Mouse (Mus musculus): ENCODE measurements at regions not wholly inside any gene's neighbourhood (a gene's known extent, or its start where the extent isn't known, plus 50 kb on each side); places are given as distances from the start of the nearest gene placed in this dataset.
A peak's percentile ranks its signal among the peaks of the same experiment; 100 is the strongest.

DNA sequence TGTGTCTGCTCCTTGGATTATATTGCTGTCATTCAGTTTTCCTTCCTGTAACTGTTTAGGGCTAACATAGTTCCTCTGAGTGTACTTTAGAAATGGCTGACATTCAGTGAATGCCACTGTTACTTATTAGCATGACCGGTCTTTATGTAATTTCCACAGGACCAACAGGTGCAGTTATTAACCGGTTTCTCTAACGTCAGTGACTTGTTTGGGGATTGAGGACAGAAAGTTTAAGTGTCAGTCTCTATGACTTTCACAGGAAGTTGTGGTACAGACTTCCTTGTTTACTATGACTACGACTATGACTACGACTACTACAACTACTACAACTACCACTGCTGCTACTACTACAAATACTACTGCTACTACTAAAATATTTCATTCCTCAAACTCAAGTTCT, 170.4 kb upstream of the Ptger4 start:
- no peak for DNase-seq (ENCODE audit: low read depth, low spot score)

DNA sequence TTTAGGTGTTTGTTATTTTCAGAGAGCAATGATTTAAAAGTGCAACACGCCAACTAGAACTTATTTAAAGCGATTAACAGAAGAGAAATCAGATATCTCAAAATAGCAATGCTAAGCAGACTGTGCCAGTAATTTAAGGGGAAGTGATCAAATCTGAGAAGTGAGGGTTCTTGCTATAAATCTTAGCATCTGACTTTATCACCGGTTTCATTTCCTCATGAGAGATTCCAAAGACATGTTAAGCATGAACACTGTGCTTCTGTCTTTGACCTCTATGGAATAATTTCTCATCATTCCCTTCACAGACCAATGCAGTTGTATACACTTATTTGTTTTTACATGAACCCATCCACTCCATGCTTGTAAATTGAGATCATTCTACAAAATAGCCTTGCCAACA, 172.0 kb upstream of the Ptger4 start:
- no peak for DNase-seq (ENCODE audit: low read depth, low spot score)

DNA sequence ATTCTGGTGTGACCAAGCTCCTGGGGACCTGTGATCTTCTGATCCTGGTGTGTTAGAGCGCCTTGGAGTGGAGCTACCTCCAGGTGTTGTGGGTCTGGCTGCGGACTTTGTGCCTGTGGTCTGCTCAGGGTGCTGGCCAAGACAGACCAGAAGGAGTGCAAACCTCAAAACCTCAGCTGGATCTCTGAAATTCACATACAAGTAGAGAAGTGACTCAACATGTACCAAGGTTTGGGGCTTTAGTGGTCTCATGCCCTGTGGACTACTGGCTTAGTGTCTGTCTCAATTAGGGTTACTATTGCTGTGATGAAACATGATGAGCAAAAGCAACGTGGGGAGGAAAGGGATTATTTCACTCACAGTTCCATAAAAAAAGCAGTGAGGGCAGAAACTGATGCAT, 182.7 kb upstream of the Ptger4 start:
- DNase-seq (ENCODE audit: low read depth, low spot score), result no peak

DNA sequence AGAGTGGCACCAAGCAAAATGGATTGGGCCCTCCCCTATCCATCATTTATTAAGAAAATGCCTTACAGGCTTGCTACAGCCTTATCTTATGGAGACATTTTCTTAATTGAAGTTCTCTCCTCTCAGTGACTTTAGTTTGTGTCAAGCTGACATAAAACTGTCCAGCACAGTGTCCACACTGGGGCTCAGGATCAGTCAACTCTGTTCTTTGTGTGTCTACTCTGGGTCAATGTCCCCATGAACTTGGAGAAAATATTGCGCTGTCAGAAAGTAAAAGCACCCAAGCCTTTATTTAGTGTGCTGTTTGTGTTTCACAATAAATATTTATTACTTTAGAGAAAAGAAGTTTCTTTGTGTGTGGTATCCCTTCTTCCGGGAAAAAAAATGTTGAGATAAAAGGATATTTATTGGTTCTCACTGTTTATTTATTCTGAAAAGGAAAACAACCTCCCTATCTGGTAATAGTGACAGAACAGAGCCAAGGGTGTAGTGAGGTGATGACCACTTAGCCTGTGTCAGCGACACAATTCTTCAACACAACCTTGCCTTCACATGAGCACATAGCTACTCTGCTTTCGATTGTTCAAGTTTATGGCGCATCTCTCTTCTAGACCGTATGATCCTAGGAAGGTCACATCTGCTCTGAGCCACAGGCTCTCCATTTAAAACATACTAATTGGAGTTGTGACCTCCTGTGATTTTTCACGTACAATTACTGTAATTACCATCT, 183.5 kb upstream of the Ptger4 start:
- DNase-seq (ENCODE audit: low read depth, low spot score), result no peak

DNA sequence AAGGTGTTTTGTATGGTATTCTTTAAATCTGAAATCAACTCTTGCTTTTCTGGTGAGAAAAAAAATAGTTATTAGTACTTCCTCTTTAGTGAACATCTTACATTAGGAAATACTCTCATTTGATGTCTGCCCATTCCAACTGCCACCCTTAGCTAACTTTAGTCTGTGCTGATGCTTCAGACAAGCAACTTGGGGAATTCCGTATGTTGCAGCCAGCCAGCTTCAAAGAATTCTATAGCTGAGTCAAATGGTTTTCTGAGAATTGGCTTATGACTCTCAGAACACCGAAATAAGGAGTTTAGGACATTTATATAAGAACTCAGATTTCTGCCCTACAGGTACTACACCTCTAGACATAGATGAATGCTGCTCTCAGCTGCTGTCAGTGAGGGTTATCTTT, 188.0 kb upstream of the Ptger4 start:
- no peak for DNase-seq (ENCODE audit: low read depth, low spot score)

DNA sequence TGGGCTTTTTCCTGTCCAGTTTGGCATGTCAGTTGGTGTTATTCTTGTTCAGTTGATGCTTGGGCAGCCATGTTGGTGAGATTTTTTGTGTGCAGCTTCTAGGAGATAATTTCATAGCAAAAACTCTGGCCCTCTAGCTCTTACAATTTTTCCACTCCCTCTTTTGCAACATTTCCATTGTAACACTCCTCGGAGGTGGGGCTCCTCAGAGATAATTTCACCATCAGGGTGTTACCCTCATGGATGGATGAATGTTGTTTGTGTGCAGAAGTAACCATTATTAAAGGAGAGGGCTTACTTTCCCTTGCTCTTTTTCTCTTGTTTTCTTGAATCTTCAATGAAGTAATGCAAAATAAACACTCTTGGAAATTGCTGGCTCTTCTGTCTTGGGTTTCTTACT, 193.0 kb upstream of the Ptger4 start:
- no peak for DNase-seq (ENCODE audit: low read depth, low spot score)

DNA sequence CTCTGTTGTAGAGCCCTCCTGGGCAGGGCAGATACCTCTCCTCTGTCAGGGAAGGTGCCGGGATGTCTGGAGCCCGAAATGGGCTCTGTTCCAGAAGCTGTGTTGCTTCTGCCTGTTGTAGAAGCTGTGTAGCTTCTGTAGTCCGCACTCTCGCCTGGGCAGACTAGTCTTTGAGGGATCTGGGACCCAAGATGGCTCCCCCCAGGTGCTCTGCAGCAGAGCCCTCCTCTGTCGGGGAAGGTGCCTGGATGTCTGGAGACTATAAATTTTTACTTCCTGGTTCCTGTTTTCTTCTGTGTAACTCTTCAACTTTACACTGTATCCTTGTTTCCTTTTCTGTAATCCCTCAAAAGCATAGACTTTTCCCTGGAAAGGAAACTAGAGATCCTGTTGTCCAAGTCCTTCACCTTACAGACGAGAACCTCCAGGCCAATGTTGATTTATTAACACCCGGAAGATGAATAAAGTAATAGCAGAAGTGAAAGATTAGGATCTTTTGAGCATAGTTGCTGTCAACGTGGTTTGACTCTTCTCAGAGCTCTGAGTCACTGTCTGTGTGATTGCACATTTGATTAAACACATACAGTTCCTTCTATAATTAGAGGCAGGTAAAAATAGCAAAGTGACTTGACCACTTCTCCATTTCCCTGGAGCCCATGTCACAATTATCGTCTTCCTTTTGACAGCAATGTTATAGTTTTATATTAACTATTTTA, 202.2 kb upstream of the Ptger4 start:
- no peak for DNase-seq (ENCODE audit: low read depth, low spot score)

DNA sequence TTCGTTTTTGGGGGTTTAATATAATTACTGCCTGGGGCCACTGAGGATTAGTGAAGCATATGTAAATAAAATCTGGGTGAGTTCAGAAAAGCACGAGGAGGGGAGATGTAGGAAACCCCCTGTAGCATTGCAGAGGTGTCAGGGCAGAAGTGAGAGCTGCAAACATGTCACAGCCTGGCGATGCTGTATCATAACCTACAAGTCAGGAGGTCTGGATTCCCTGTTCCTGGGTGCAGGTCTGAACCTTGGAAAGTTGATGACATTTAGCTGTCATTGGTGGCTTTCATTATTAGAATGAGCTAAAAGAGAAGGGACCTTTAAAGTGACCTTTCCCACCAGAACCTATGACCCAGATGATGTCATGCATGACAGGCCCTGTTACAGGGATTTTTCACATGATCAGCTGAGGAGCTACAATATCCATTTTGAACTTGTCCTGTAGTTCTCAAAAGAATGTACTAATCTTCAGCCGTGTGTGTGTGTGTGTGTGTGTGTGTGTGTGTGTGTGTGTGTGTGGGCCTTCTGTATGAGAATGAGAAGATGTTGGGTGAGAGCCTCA, 202.8 kb upstream of the Ptger4 start:
- DNase-seq (ENCODE audit: low read depth, low spot score), result no peak

DNA sequence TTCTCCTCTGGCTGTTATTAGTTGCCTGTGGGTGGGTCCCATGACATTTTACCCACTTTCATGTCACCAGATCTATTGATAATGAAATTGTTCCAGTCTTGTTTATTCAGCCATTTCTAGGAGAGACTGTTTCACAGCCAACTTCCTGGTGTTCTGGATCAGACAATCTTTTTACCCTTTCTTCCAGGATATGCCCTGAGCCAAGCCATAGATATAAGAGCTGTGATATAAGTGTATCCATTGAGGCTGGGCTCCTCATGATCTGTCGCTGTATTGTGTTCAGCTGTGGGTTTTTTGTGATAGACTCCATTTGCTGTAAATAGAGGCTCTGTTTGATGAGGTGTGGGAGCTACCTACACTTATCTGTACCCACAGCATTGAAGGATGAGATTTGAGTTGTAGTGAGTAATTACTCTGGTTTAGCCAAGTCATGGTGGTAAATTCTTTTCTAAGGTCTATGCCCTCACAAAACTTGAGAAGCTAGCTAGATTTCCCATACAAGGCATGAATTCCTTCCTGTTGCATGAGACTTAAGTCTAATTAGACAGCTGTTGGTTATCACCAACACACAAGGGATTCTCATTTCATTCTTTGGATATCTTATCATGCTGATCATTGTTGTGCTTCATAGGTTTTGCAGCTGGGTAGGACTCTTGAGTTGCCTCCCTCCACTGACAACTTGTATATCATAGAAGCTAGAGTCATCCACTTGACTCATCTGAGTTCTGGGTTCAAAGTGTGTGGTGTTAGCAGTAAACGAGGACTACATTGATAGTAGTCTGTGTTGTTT, 203.9 kb upstream of the Ptger4 start:
- no peak for DNase-seq (ENCODE audit: low read depth, low spot score)

DNA sequence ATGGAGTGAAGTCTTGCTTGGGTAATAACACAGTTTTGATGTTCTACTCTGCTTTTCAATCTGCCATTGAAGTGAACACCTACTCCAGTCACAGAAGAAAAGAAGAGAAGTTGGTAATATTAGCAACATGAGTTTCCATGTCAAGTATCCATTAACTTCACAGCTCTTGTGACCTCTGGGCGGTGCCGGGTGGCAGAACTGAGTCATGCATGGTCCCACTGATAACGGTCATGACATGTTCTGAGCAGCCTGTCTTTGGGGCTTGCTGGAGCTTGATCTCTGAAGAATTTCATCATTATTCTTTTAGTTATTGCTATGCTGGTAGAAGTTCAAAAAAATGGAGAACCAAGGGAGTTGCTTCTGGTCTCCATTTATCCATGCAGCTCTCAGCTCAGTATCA, 215.1 kb upstream of the Ptger4 start:
- no peak for DNase-seq (ENCODE audit: low read depth, low spot score)

DNA sequence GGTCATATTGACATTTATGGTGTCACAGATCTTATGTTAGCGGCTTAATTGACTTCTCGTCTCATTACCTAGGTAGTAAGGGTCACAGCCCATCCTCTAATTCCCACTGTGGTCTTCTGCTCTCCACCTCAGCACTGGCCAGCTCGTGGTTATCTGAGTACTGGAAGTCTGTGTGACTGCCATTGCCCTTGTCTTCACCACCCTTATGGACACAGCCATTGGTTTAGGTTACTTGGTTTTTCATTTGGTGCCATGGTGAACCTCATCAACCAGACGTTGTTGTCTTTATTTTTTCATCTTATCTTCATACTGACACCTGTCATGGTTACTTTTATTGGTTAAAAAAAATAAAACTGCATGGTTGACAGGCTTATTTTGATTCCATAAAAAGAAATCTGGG, 215.6 kb upstream of the Ptger4 start:
- DNase-seq (ENCODE audit: low read depth, low spot score), result no peak

DNA sequence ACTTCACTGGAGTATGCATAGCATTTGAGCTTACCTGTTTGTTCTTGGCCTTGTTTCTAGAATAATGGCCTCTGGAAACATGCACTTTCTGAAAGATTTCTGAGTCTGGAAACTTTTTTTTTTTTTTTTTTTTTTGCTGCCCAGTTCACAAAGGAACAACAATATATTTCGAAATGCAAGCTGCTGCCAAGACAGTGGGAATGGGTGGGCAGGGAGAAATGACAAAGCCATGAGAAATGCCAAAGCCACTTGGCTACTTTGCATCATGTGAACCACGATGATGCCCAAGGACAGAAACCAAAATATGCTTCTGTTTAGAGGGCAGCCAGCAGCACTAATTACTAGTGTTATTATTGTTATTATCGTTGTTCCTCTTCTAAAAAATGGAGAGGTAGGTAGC, 218.7 kb upstream of the Ptger4 start:
- no peak for DNase-seq (ENCODE audit: low read depth, low spot score)

DNA sequence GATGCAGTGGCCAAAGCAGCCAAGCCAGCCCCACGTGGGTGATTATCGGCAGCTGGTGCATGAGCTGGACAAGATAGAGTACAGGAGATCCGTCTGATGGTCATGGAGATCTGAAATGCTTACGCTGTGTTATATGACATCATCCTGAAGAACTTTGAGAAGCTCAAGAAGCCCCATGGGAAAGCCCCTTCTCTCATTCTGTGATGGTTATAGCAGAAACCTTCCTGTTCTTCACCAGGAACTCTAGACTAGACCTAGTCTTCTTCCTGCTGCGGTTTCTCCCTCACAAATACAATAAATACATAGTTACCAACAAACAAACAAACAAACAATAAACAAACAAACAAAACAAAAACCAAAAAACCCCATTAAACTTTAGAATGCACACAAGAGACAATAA, 220.7 kb upstream of the Ptger4 start:
- no peak for DNase-seq (ENCODE audit: low read depth, low spot score)

DNA sequence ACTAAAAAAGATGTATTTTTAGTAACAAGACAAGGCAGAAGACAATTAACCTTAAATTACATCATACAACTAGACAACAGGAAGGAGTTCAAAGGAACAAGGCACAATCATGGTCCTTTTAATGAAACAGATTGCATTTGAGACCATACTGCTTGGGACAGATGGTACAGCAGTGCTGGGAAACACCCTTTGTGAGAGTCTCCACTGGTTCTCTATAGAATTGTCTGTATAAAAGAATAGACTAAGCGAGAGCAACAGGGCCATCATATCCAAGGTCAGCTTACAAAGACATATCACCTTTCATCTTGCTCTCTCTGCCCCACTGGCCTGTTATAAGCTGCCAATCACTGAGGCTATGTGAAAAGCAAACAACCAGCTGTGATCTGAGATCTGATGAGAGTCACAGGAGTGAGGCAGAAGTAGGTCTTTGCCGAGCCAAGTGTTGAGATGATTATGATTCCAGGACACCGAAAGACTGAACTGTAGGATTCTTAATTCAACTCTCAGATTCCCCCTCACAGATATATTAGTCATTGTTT, 224.6 kb upstream of the Ptger4 start:
- peak; percentile 1 for DNase-seq (ENCODE audit: low read depth, low spot score)

DNA sequence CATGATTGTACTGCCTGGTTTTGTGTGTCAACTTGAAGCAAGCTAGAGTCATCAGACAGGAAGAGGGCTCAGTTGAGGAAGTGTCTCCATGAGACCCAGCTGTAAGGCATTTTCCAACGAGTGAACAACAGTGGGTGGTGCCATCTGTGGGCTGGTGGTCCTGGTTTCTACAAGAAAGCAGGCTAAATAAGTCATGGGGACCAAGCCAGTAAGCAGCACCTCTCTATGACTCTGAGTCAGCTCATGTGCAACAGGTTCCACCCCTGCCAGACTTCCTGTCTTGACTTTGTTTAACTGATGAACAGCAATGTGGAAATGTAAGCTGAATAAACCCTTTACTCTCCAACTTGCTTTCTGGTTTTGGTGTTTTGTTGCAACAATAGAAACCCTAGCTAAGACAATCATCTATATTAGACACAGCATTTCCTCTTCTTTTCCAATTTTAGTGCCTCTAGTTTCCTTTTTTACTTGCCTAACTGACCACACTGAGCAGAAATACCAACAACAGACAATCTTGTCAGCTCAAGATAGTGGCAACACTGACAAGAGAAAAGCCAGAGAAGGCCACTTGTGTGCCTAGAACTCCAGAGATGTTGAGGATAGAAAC, 231.5 kb upstream of the Ptger4 start:
- DNase-seq (ENCODE audit: low read depth, low spot score), result no peak

DNA sequence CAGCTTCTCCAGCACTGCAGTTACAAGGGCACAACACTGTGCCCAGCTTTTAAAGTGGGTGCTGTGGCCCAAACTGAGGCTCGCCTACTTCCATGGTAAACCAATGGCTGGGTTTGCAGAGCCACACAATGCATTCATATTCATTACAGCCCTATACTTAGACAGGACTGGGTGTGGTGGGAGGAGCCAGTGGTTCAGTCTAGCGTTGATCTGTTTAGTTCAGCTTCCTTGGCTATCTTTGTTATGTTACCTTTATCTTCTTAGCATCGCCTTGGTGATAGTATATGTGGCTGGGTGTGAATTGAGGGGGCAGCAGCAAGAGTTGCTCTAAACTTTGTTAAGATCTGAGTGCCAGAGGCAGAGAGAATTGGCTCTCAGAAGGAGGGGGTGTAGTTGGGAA, 249.3 kb upstream of the Ptger4 start:
- no peak for DNase-seq (ENCODE audit: low read depth, low spot score)

DNA sequence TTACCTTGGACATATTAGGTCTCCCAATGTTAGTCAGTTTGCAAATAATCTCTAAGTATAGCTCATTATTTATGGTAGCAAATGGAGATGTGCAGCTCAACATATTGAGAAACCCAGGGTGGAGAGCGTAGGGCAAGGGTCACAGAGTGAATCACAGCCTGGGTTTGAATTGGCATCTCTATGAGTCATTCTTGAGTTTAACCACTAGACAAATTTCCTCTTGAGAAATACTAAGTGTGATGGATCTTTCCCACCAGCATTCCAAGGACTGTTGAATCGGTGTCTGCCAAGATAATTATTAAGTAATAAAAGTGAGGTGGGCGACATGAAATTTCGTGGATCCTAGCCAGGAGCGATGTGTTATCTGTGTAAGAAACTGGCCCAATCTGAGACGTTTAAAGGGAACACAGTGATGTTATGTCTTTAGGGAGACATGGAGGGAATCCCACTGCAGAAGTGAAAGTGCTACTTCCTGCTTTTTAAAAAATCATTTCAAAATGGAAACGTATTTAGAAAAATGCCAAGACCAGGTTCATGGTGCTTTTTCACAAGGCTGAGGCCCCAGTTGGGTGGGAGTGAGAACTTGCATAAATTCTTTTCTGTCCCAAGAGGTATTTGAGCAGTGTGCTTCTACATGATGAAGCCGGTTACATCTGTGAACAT, 251.3 kb upstream of the Ptger4 start:
- no peak for DNase-seq (ENCODE audit: low read depth, low spot score)

DNA sequence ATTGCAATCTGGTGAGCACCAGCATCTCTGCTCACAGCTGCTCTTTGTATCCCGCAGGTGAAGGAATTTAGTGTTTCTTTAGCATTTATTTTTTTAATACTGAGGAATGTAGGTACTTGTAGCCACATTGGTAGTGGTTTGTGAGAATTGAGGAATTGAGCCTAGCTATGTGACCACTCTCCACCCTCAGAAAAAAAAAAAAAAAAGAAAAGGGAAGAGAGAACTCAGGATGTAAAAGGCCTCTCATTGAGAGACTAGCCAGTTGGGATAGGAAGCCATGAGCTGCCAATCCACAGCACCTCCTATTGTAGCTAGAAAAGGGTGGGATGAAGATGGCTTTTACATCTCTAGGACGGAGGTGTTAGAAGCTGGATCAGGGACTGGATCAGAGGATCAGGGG, 252.0 kb upstream of the Ptger4 start:
- no peak for DNase-seq (ENCODE audit: low read depth, low spot score)

DNA sequence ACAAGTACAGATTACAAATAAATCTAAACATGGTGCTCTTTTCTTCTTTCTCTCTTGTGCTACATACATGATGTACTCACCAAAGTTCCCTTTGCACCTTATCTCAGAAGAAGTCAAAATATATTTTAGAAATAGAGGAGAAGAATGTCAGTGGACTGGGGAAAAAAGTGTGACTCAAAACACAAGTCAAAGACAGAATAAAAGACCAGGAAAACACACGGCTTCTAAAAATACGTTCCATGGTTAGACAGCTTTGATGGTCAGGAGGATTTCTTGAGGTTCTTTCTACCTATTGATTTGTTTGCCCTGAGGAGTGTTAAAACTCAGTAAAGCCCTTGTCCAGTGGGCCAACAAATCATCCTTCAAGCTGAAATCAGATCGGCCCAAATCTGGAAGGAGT, 260.5 kb upstream of the Ptger4 start:
- DNase-seq (ENCODE audit: low read depth, low spot score), result no peak

DNA sequence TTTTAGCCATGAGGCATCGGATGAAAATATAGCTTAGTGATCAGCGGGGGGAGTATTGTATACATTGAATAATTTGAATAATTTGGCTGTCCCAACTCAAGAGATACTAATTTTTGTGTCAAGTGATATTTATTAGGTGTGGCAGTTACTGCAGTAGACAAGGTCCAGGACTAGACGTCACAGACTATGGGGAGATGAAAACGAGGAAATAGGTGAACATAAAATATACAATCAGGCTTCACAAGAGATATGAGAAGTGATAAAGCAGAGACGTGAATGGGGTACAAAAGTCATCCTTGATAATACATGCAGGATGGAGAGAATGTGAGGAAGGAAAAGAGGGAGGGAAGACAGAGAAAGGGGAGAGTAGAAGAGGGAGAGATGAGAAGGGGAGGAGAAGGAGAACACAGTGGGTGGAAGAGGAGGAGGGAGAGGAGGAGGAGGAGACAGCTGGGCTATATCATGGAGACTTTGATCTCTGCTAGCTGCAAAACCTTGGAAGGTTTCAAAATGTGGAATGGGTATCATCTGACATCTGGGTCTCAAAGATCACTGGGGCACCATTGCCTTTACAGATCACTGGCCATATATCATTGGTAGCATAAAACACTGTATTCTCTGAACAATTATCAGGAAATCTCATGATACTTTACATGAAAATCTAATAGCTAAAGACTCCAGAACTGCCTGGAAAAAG, 263.0 kb upstream of the Ptger4 start:
- DNase-seq (ENCODE audit: low read depth, low spot score), result no peak

DNA sequence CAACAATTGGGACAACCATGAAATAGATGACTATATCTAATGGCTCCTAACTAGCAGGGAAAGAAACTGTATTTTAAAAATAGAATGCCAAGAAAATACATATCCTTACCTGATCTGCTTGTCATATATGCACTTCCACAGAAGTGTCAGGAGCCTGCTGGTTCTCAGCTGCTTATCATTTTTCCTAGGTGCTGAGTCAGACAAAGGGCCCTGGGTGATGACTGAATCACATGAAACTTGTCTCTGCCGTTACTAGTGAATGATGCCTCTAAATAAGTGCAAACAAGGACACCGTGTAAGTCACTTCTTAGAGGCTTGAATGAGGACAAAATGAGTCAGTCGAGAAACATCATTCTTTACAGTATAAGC, 263.5 kb upstream of the Ptger4 start:
- no peak for DNase-seq (ENCODE audit: low read depth, low spot score)

Measured in brain, adult 2 months (tissue).